Mouse (Mus musculus) ES-Bruce4 (cell line): ENCODE results near the gene Apoa4. TPM values are rescaled to one million over a fixed set of nuclear protein-coding genes. Genes with fewer than 3 reads are reported as not detected.

ENCODE experiments used
- H3K27ac ChIP-seq: 2 replicates; pipeline ENCODE4 v1.5.1; 2012; ENCODE audit warnings: low read length, inconsistent platforms; ENCODE audit not compliant: insufficient read depth
- H3K27me3 ChIP-seq: 2 replicates; pipeline ENCODE4 v1.6.1; 2012; ENCODE audit warnings: mild to moderate bottlenecking, low read length, inconsistent platforms; ENCODE audit not compliant: control insufficient read depth, poor library complexity, insufficient read depth, severe bottlenecking
- H3K36me3 ChIP-seq: 2 replicates; pipeline ENCODE4 v1.6.1; 2012; ENCODE audit warnings: inconsistent platforms, mild to moderate bottlenecking, low read length, moderate library complexity; ENCODE audit not compliant: control insufficient read depth, poor library complexity, insufficient read depth, severe bottlenecking
- H3K4me1 ChIP-seq: one replicate; pipeline ENCODE4 v1.8.1; 2011; ENCODE audit warnings: low read length; ENCODE audit not compliant: control insufficient read depth, insufficient read depth
- H3K4me3 ChIP-seq: 2 replicates; pipeline ENCODE4 v1.5.1; 2011; ENCODE audit warnings: low read depth, mild to moderate bottlenecking, low read length
- H3K9ac ChIP-seq: 2 replicates; pipeline ENCODE4 v1.6.1; 2012; ENCODE audit warnings: low read depth, mild to moderate bottlenecking, inconsistent platforms; ENCODE audit not compliant: poor library complexity, severe bottlenecking
- H3K9me3 ChIP-seq: replicated peaks from 2 replicates; pipeline ENCODE4 v1.6.1; 2012; ENCODE audit warnings: mild to moderate bottlenecking, low read length, inconsistent platforms; ENCODE audit not compliant: control insufficient read depth, poor library complexity, insufficient read depth, severe bottlenecking
- CTCF ChIP-seq: IDR thresholded peaks from one replicate; pipeline ENCODE4 v1.8.1; 2011; ENCODE audit warnings: low read depth, low read length
- EP300 ChIP-seq: IDR thresholded peaks from 2 replicates; pipeline ENCODE4 v1.6.1; 2011; ENCODE audit warnings: low read depth, low read length; ENCODE audit not compliant: insufficient read depth
- POLR2A ChIP-seq: IDR thresholded peaks from one replicate; pipeline ENCODE4 v1.8.1; 2011; ENCODE audit warnings: low read length; ENCODE audit not compliant: insufficient read depth
- polyA plus RNA-seq: library from polyadenylated mRNA; stranded (reverse); fragments of >200 nt; gene quantifications from 2 replicates; pipeline ENCODE4 v1.2.4, GENCODE M21; 2011; ENCODE audit warnings: low read depth; ENCODE audit not compliant: missing spikeins, insufficient read depth, insufficient read length

Gene Apoa4
- polyA plus RNA-seq, 1 experiment = not detected

- TF ChIP-seq CTCF (no peak), POLR2A (no peak), EP300 (no peak)
- no peaks in the 10 kb centered on the region for H3K27me3 ChIP-seq
- H3K9me3 ChIP-seq = no peaks in the 10 kb centered on the region
- H3K27ac ChIP-seq = no peak overlapping the region
- no peak overlapping the region for H3K4me3 ChIP-seq
- no peaks in the 10 kb centered on the region for H3K36me3 ChIP-seq
- H3K9ac ChIP-seq = no peak overlapping the region
- H3K4me1 ChIP-seq = peaks cover 2% of the 10 kb centered on the region
These were observed 17.1 kb downstream of the Apoa4 start for GRCm38 (mm10) chr9:46257546-46257945.

DNA sequence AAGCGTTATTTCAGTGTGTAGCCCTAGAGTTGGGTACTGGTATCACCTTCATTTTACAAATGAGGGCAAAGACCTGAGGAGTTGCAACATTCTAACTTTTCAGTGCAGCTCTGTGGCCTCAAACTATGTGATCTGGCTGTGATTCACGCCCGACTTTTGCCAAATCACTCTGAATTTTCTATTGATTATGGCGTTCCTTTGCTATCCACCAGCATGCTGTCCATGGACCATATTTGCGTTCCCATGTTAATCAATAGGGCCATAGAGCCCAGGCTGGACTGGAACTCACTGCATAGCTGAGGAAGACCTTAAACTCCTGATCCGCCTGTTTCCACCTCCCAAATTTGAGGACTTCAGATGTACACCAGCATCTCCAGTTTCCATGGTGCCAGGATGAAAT, 18.6 kb downstream of the Apoa4 start:
- H3K9me3 ChIP-seq = no peaks in the 10 kb centered on the region
- H3K27ac ChIP-seq = no peak overlapping the region
- TF ChIP-seq EP300 = no peak
- no peak for TF ChIP-seq POLR2A
- TF ChIP-seq CTCF = no peak
- peaks cover 2% of the 10 kb centered on the region for H3K4me1 ChIP-seq
- no peaks in the 10 kb centered on the region for H3K27me3 ChIP-seq
- no peak overlapping the region for H3K9ac ChIP-seq
- no peaks in the 10 kb centered on the region for H3K36me3 ChIP-seq
- no peak overlapping the region for H3K4me3 ChIP-seq

GRCm38 (mm10) chr9:46261131-46261530, 20.6 kb downstream of the Apoa4 start:
- no peaks in the 10 kb centered on the region for H3K27me3 ChIP-seq
- no peak overlapping the region for H3K4me3 ChIP-seq
- H3K36me3 ChIP-seq = no peaks in the 10 kb centered on the region
- no peak overlapping the region for H3K9ac ChIP-seq
- H3K9me3 ChIP-seq = no peaks in the 10 kb centered on the region
- H3K27ac ChIP-seq = no peak overlapping the region
- no peak for TF ChIP-seq CTCF
- no peak for TF ChIP-seq POLR2A
- TF ChIP-seq EP300 = no peak
- peaks cover 2% of the 10 kb centered on the region for H3K4me1 ChIP-seq

DNA sequence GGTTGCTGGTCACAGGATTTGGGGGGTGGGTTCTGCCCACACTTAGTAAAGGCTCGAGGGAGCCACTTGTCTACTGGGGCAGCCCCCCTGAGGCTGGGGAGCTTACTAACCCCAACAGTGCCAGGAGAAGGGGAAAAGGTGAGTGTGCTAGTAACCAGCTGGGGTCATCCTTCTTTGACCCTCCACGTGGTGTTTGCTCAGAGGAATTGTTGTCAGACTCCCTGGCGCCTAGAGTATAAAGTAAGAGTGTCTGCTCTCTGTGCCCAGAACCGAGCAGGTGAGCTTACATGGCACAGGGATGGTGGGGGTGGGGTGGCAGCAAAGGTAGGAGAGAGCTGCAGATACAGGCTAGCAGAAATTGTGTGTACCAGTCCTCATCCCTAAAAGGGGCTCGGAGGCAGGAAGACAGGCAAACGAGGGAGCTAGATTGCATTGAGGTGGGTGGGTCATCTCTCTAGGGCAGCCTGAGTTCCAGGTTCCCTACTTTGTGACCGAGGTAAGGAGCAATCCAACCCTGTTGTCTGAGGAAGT, 27.9 kb downstream of the Apoa4 start, which contains the start of gene Apoa5:
Gene Apoa5, plus strand, starts transcription at position 291 of the 531 bp plus-strand sequence.
- TF ChIP-seq EP300 (no peak), POLR2A (no peak), CTCF (no peak)
- Histone ChIP-seq H3K9ac (no peak within 1 kb of the TSS), H3K9me3 (no peaks in the 10 kb centered on the region), H3K4me1 (no peaks in the 10 kb centered on the region), H3K36me3 (no peaks in the 10 kb centered on the region), H3K4me3 (no peak within 1 kb of the TSS), H3K27ac (no peak within 1 kb of the TSS), H3K27me3 (no peaks in the 10 kb centered on the region)

DNA sequence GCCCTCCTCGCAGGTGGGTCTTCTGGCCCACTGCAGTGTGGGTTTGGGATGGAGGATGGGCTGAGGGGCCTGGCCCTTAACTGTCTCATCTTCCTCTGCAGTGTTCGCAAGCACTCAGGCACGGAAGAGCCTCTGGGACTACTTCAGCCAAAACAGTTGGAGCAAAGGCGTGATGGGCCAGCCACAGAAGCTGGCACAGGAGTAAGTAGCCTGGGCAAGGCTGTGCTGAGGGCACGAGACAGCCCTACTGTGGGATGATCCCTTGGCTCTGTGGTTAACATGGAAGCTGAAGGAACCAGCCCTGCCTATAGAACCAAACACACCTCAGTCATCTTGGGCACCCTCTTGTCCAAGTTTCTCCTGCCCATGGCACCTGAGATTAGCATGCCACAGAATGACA, 28.6 kb downstream of the Apoa4 start:
- Histone ChIP-seq H3K9me3 (no peaks in the 10 kb centered on the region), H3K4me1 (no peaks in the 10 kb centered on the region), H3K27me3 (no peaks in the 10 kb centered on the region), H3K9ac (no peak overlapping the region), H3K36me3 (no peaks in the 10 kb centered on the region), H3K4me3 (no peak overlapping the region), H3K27ac (no peak overlapping the region)
- TF ChIP-seq POLR2A (no peak), CTCF (no peak), EP300 (no peak)

DNA sequence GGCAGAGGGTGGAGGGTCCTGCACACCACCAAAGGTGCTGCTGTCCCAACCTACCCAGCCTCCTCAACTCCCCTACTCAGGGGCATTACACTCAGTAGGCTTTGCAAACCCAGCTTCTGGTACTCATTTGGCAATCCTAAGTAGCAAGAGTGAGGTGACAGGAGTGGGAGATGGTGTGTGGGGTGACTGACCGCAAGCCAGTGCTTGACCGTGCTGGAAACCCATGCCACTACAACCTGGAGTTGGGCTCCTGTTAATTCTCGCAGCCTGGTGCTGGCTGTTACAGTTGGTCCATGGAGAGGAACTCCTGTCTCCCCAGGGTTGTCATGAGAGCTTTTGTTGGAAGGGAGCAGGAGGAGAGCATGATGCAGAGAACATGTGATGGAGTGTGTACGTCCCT, 30.3 kb downstream of the Apoa4 start:
- H3K9me3 ChIP-seq = no peaks in the 10 kb centered on the region
- no peak overlapping the region for H3K9ac ChIP-seq
- no peak overlapping the region for H3K27ac ChIP-seq
- no peaks in the 10 kb centered on the region for H3K4me1 ChIP-seq
- TF ChIP-seq EP300 (no peak), CTCF (no peak), POLR2A (no peak)
- no peaks in the 10 kb centered on the region for H3K27me3 ChIP-seq
- H3K4me3 ChIP-seq = no peak overlapping the region
- H3K36me3 ChIP-seq = peaks cover 10% of the 10 kb centered on the region
